Mouse (Mus musculus) forebrain, embryonic 14.5 days (tissue): ENCODE results near the gene Nfkb2. TPM values are rescaled to one million over a fixed set of nuclear protein-coding genes. Genes with fewer than 3 reads are reported as not detected.
A peak's percentile ranks its signal among the peaks of the same experiment; 100 is the strongest.

Experiments used
- ATAC-seq: fragments of 200-750 bp; cut with Nextera tagmentation; 2 replicates; pipeline ENCODE4 v1.8.0; 2017; ENCODE audit warnings: mild to moderate bottlenecking, moderate library complexity
- DNase-seq: peaks from one replicate; pipeline ENCODE4 v3.0.0-alpha.2; 2015; ENCODE audit warnings: low spot score
- H3K27ac ChIP-seq: fragments of 300-500 bp; sonication (generic); 2 replicates; pipeline ENCODE4 v1.5.1; 2014; ENCODE audit warnings: low read depth, mild to moderate bottlenecking, control low read depth, low read length, moderate library complexity
- H3K27me3 ChIP-seq: fragments of 300-500 bp; sonication (generic); replicated peaks from 2 replicates; pipeline ENCODE4 v1.6.1; 2014; ENCODE audit warnings: low read length, control low read depth, mixed read lengths; ENCODE audit not compliant: control insufficient read depth, insufficient read depth
- H3K36me3 ChIP-seq: fragments of 300-500 bp; sonication (generic); 2 replicates; pipeline ENCODE4 v1.6.1; 2014; ENCODE audit warnings: low read length, control low read depth; ENCODE audit not compliant: control insufficient read depth, insufficient read depth
- H3K4me1 ChIP-seq: fragments of 300-500 bp; sonication (generic); 2 replicates; pipeline ENCODE4 v1.6.1; 2014; ENCODE audit warnings: antibody characterized with exemption, low read length, control low read depth; ENCODE audit not compliant: control insufficient read depth, insufficient read depth
- H3K4me2 ChIP-seq: fragments of 300-500 bp; sonication (generic); 2 replicates; pipeline ENCODE4 v1.6.1; 2014; ENCODE audit warnings: mild to moderate bottlenecking, control low read depth, low read length
- H3K4me3 ChIP-seq: fragments of 300-500 bp; sonication (generic); 2 replicates; pipeline ENCODE4 v1.5.1; 2014; ENCODE audit warnings: low read depth, low read length, control low read depth
- H3K9ac ChIP-seq: fragments of 300-500 bp; sonication (generic); 2 replicates; pipeline ENCODE4 v1.6.1; 2014; ENCODE audit warnings: mild to moderate bottlenecking, low read length, control low read depth, moderate library complexity
- H3K9me3 ChIP-seq: fragments of 300-500 bp; sonication (generic); replicated peaks from 2 replicates; pipeline ENCODE4 v1.6.1; 2016; ENCODE audit warnings: low read length, control low read depth, mixed read lengths; ENCODE audit not compliant: control insufficient read depth
- WGBS: fragments of 180-500 bp; shearing (Covaris S2); extraction: QIAGEN DNeasy Blood & Tissue Kit; methylation state at CpG from one replicate; pipeline ENCODE4 v1.1.7; 2014; 5-methylcytosine and 5-hydroxymethylcytosine counted together
- polyA plus RNA-seq: library from polyadenylated mRNA; unstranded; fragments of >200 nt; fragmentation: Nextera tagmentation; extraction: Ambion mirVana; gene quantifications from 2 replicates; pipeline ENCODE4 v1.2.1, GENCODE M21; 2014

Nfkb2 gene
- polyA plus RNA-seq, 1 experiment from 2014 or later: 1.4 TPM

- H3K4me2 ChIP-seq: peak overlapping the region; percentile 100
- peak overlapping the region; percentile 77; the same call in 1 of the 2 replicates for H3K9ac ChIP-seq
- no peak for DNase-seq
- H3K36me3 ChIP-seq: no peaks in the 10 kb centered on the region
- peak overlapping the region; percentile 68 for H3K4me3 ChIP-seq
- no peak for ATAC-seq
- peaks cover 50% of the 10 kb centered on the region for H3K4me1 ChIP-seq
- no peaks in the 10 kb centered on the region for H3K9me3 ChIP-seq
- H3K27ac ChIP-seq: no peak overlapping the region
- 65% methylated on average over 5 of the region's 5 CpGs for WGBS
- H3K27me3 ChIP-seq: peaks cover 6% of the 10 kb centered on the region
Observed at GRCm38 (mm10) chr19:46324918-46325317, 20.8 kb downstream of the Nfkb2 start.

- H3K9me3 ChIP-seq: no peaks in the 10 kb centered on the region
- H3K36me3 ChIP-seq: peaks cover 12% of the 10 kb centered on the region
- peak overlapping the region; percentile 68 for H3K4me3 ChIP-seq
- H3K27me3 ChIP-seq: no peaks in the 10 kb centered on the region; the same call in 1 of the 2 replicates
- no peak for ATAC-seq
- WGBS: 3% methylated on average over 28 of the region's 29 CpGs
- H3K27ac ChIP-seq: peak overlapping the region; percentile 96; the same call in 1 of the 2 replicates
- DNase-seq: no peak
- peak overlapping the region; percentile 100 for H3K4me2 ChIP-seq
- H3K9ac ChIP-seq: peak overlapping the region; percentile 77
- peaks cover 47% of the 10 kb centered on the region for H3K4me1 ChIP-seq
Observed at GRCm38 (mm10) chr19:46326019-46326755, 22.1 kb downstream of the Nfkb2 start.

- ATAC-seq: no peak
- H3K9me3 ChIP-seq: no peaks in the 10 kb centered on the region
- peaks cover 41% of the 10 kb centered on the region for H3K4me1 ChIP-seq
- peak within 1 kb of the TSS; percentile 100 for H3K4me2 ChIP-seq
- H3K9ac ChIP-seq: peak within 1 kb of the TSS; percentile 77
- H3K4me3 ChIP-seq: peak within 1 kb of the TSS; percentile 68
- under 1% methylated on average over 35 of the region's 35 CpGs for WGBS
- H3K27ac ChIP-seq: peak within 1 kb of the TSS; percentile 96
- DNase-seq: peak; percentile 84
- no peaks in the 10 kb centered on the region; the same call in 1 of the 2 replicates for H3K27me3 ChIP-seq
- peaks cover 18% of the 10 kb centered on the region for H3K36me3 ChIP-seq
Observed at GRCm38 (mm10) chr19:46326756-46327305, 22.7 kb downstream of the Nfkb2 start, which contains the start of gene Psd. Gene Psd, minus strand, starts transcription at chr19:46327156.

GRCm38 (mm10) chr19:46327531-46328064 is 23.5 kb downstream of the Nfkb2 start:
- H3K4me1 ChIP-seq: peaks cover 33% of the 10 kb centered on the region
- ATAC-seq: peak; percentile 0; the same call in 1 of the 2 replicates
- 29% methylated on average over 14 of the region's 14 CpGs for WGBS
- peaks cover 26% of the 10 kb centered on the region for H3K36me3 ChIP-seq
- H3K9ac ChIP-seq: peak overlapping the region; percentile 77
- no peaks in the 10 kb centered on the region for H3K9me3 ChIP-seq
- no peaks in the 10 kb centered on the region; the same call in 1 of the 2 replicates for H3K27me3 ChIP-seq
- peak overlapping the region; percentile 100 for H3K4me2 ChIP-seq
- no peak for DNase-seq
- peak overlapping the region; percentile 68 for H3K4me3 ChIP-seq
- H3K27ac ChIP-seq: peak overlapping the region; percentile 96

GRCm38 (mm10) chr19:46328081-46329030 is 24.2 kb downstream of the Nfkb2 start, which contains the start of gene Fbxl15:
Gene Fbxl15, plus strand, starts transcription at chr19:46328184.
- ATAC-seq: peak; percentile 90
- Histone ChIP-seq H3K27me3 (no peaks in the 10 kb centered on the region; the same call in 1 of the 2 replicates), H3K4me1 (peaks cover 28% of the 10 kb centered on the region), H3K4me2 (peak within 1 kb of the TSS; percentile 100), H3K4me3 (peak within 1 kb of the TSS; percentile 68), H3K27ac (peak within 1 kb of the TSS; percentile 96), H3K9me3 (no peaks in the 10 kb centered on the region), H3K9ac (peak within 1 kb of the TSS; percentile 77), H3K36me3 (peaks cover 27% of the 10 kb centered on the region)
- peak; percentile 98 for DNase-seq
- WGBS: under 1% methylated on average over 73 of the region's 81 CpGs

- no peak for DNase-seq
- H3K36me3 ChIP-seq: peaks cover 27% of the 10 kb centered on the region
Observed at GRCm38 (mm10) chr19:46329031-46329641, 25.0 kb downstream of the Nfkb2 start.

GRCm38 (mm10) chr19:46329951-46330350 is 25.8 kb downstream of the Nfkb2 start:
- Histone ChIP-seq H3K9me3 (no peaks in the 10 kb centered on the region), H3K27ac (no peak overlapping the region), H3K4me1 (peaks cover 21% of the 10 kb centered on the region), H3K9ac (no peak overlapping the region), H3K4me2 (peak overlapping the region; percentile 100), H3K36me3 (peaks cover 27% of the 10 kb centered on the region), H3K4me3 (0 out of 2 replicates have a peak overlapping the region, but pooled peaks have one; percentile 6), H3K27me3 (no peaks in the 10 kb centered on the region)
- DNase-seq: peak; percentile 66
- WGBS: 6% methylated on average over 16 of the region's 16 CpGs
- ATAC-seq: no peak

More at GRCm38 (mm10) chr19:46329031-46329641, 25.0 kb downstream of the Nfkb2 start:
- ATAC-seq: peak; percentile 8; the same call in 1 of the 2 replicates
- H3K4me3 ChIP-seq: peak overlapping the region; percentile 68
- peak overlapping the region; percentile 96 for H3K27ac ChIP-seq
- peaks cover 27% of the 10 kb centered on the region for H3K4me1 ChIP-seq
- H3K27me3 ChIP-seq: no peaks in the 10 kb centered on the region; the same call in 1 of the 2 replicates
- peak overlapping the region; percentile 100 for H3K4me2 ChIP-seq
- H3K9me3 ChIP-seq: no peaks in the 10 kb centered on the region
- WGBS: 1% methylated on average over 54 of the region's 54 CpGs
- H3K9ac ChIP-seq: peak overlapping the region; percentile 77

- no peak overlapping the region for H3K27ac ChIP-seq
- DNase-seq (no peak), ATAC-seq (no peak)
- H3K4me2 ChIP-seq: no peak overlapping the region
- no peaks in the 10 kb centered on the region for H3K9me3 ChIP-seq
- no peak overlapping the region for H3K9ac ChIP-seq
- H3K4me1 ChIP-seq: peaks cover 16% of the 10 kb centered on the region
- no peaks in the 10 kb centered on the region for H3K27me3 ChIP-seq
- H3K36me3 ChIP-seq: peaks cover 27% of the 10 kb centered on the region
- no peak overlapping the region for H3K4me3 ChIP-seq
- WGBS: 92% methylated on average over 12 of the region's 12 CpGs
Observed at GRCm38 (mm10) chr19:46330696-46331095, 26.6 kb downstream of the Nfkb2 start.
